Mouse (Mus musculus): ENCODE measurements around the gene Ranbp6.

- TF ChIP-seq CTCF (IDR thresholded peaks at IDR 0.05; ENCODE audit: insufficient read depth, low read length) (no peak), POLR2A (IDR thresholded peaks at IDR 0.05; ENCODE audit: borderline replicate concordance, extremely low read depth, low read depth, low read length) (no peak)
Observed at GRCm38 (mm10) chr19:29787997-29788396, 24.8 kb downstream of the Ranbp6 start.
